Mouse (Mus musculus) hindbrain, embryonic 15.5 days (tissue): ENCODE results near the gene Zfp36l3. TPM values are rescaled to one million over a fixed set of nuclear protein-coding genes. Genes with fewer than 3 reads are reported as not detected.
"Not testable (repeated sequence)": the region's sequence is repeated elsewhere in the genome, so short reads cannot be mapped to it uniquely, and the experiment has no call there.

Source experiments
- ATAC-seq: fragments of 200-750 bp; cut with Nextera tagmentation; 2 replicates; pipeline ENCODE4 v1.8.0; 2017; ENCODE audit warnings: low read depth, moderate number of reproducible peaks, moderate TSS enrichment; ENCODE audit not compliant: low FRiP score
- H3K27ac ChIP-seq: fragments of 300-500 bp; sonication (generic); replicated peaks from 2 replicates; pipeline ENCODE4 v1.5.1; 2015; ENCODE audit warnings: mild to moderate bottlenecking, inconsistent platforms
- H3K27me3 ChIP-seq: fragments of 300-500 bp; sonication (generic); 2 replicates; pipeline ENCODE4 v1.6.1; 2015; ENCODE audit warnings: control low read depth, inconsistent platforms
- H3K36me3 ChIP-seq: fragments of 300-500 bp; sonication (generic); 2 replicates; pipeline ENCODE4 v1.6.1; 2015; ENCODE audit warnings: control low read depth, inconsistent platforms
- H3K4me1 ChIP-seq: fragments of 300-500 bp; sonication (generic); replicated peaks from 2 replicates; pipeline ENCODE4 v1.6.1; 2015; ENCODE audit warnings: control low read depth, inconsistent platforms
- H3K4me2 ChIP-seq: fragments of 300-500 bp; sonication (generic); 2 replicates; pipeline ENCODE4 v1.6.1; 2015; ENCODE audit warnings: moderate library complexity, mild to moderate bottlenecking, inconsistent platforms
- H3K4me3 ChIP-seq: fragments of 300-500 bp; sonication (generic); 2 replicates; pipeline ENCODE4 v1.5.1; 2015; ENCODE audit warnings: mild to moderate bottlenecking, inconsistent platforms
- H3K9ac ChIP-seq: fragments of 300-500 bp; sonication (generic); 2 replicates; pipeline ENCODE4 v1.6.1; 2015; ENCODE audit warnings: inconsistent platforms
- H3K9me3 ChIP-seq: fragments of 300-500 bp; sonication (generic); 2 replicates; pipeline ENCODE4 v1.6.1; 2016; ENCODE audit warnings: control low read depth, inconsistent platforms
- WGBS: fragments of 180-500 bp; shearing (Covaris S2); methylation state at CpG from one replicate; pipeline ENCODE4 v1.1.7; 2015; 5-methylcytosine and 5-hydroxymethylcytosine counted together
- polyA plus RNA-seq: library from polyadenylated mRNA; unstranded; fragments of >200 nt; fragmentation: Nextera tagmentation; extraction: Ambion mirVana; gene quantifications from 2 replicates; pipeline ENCODE4 v1.2.1, GENCODE M21; 2015

Zfp36l3 gene
- polyA plus RNA-seq = not detected in 2 replicates

GRCm38 (mm10) chrX:53776276-53776675 is at the start of gene Zfp36l3:
TSS of gene Zfp36l3 (minus strand) at chrX:53776394.
- 88% methylated on average over 12 of the region's 12 CpGs for WGBS
- Histone ChIP-seq H3K4me1 (no peaks in the 10 kb centered on the region), H3K9ac (no peak within 1 kb of the TSS), H3K27me3 (no peaks in the 10 kb centered on the region), H3K36me3 (no peaks in the 10 kb centered on the region), H3K4me3 (no peak within 1 kb of the TSS), H3K4me2 (no peak within 1 kb of the TSS), H3K27ac (no peak within 1 kb of the TSS), H3K9me3 (no peaks in the 10 kb centered on the region)
- ATAC-seq = no peak

- Histone ChIP-seq H3K9ac (no peak overlapping the region), H3K4me2 (no peak overlapping the region), H3K27me3 (no peaks in the 10 kb centered on the region), H3K27ac (no peak overlapping the region), H3K4me1 (no peaks in the 10 kb centered on the region), H3K4me3 (no peak overlapping the region), H3K9me3 (no peaks in the 10 kb centered on the region), H3K36me3 (no peaks in the 10 kb centered on the region)
- WGBS = 43% methylated on average over 3 of the region's 3 CpGs
- no peak for ATAC-seq
Observed at GRCm38 (mm10) chrX:53799074-53799473, 22.9 kb upstream of the Zfp36l3 start.

GRCm38 (mm10) chrX:53797519-53797918 is 21.3 kb upstream of the Zfp36l3 start, which contains the start of gene Xlr:
TSS of gene Xlr (minus strand) at chrX:53797706.
- WGBS = 84% methylated on average over 11 of the region's 11 CpGs
- H3K36me3 ChIP-seq, H3K4me3 ChIP-seq, H3K9ac ChIP-seq, H3K4me2 ChIP-seq, H3K4me1 ChIP-seq, ATAC-seq, H3K9me3 ChIP-seq, H3K27me3 ChIP-seq, H3K27ac ChIP-seq: not testable (repeated sequence)

- 95% methylated on average over 16 of the region's 16 CpGs for WGBS
- Histone ChIP-seq H3K4me2 (no peak within 1 kb of the TSS), H3K4me1 (no peaks in the 10 kb centered on the region), H3K27me3 (no peaks in the 10 kb centered on the region), H3K4me3 (no peak within 1 kb of the TSS), H3K9ac (no peak within 1 kb of the TSS), H3K27ac (no peak within 1 kb of the TSS), H3K36me3 (no peaks in the 10 kb centered on the region), H3K9me3 (no peaks in the 10 kb centered on the region)
- no peak for ATAC-seq
Observed at GRCm38 (mm10) chrX:53757736-53758135, 18.5 kb downstream of the Zfp36l3 start, which contains the start of gene 1700013H16Rik. TSS of gene 1700013H16Rik (minus strand) at chrX:53757831.

GRCm38 (mm10) chrX:53752851-53753250 is 23.3 kb downstream of the Zfp36l3 start:
- H3K4me2 ChIP-seq = no peak overlapping the region
- H3K9ac ChIP-seq = no peak overlapping the region
- no peaks in the 10 kb centered on the region for H3K36me3 ChIP-seq
- WGBS = 91% methylated on average over 1 of the region's 1 CpGs
- H3K27ac ChIP-seq = no peak overlapping the region
- no peak overlapping the region for H3K4me3 ChIP-seq
- no peaks in the 10 kb centered on the region for H3K4me1 ChIP-seq
- no peaks in the 10 kb centered on the region for H3K27me3 ChIP-seq
- H3K9me3 ChIP-seq = no peaks in the 10 kb centered on the region
- ATAC-seq = no peak

GRCm38 (mm10) chrX:53728967-53729366 is 47.2 kb downstream of the Zfp36l3 start:
- WGBS = 95% methylated on average over 2 of the region's 2 CpGs
- no peaks in the 10 kb centered on the region for H3K9me3 ChIP-seq
- no peak overlapping the region for H3K4me2 ChIP-seq
- no peaks in the 10 kb centered on the region for H3K27me3 ChIP-seq
- no peak for ATAC-seq
- H3K9ac ChIP-seq = no peak overlapping the region
- H3K27ac ChIP-seq = no peak overlapping the region
- no peaks in the 10 kb centered on the region for H3K36me3 ChIP-seq
- no peaks in the 10 kb centered on the region for H3K4me1 ChIP-seq
- H3K4me3 ChIP-seq = no peak overlapping the region

- H3K9me3 ChIP-seq = no peaks in the 10 kb centered on the region
- H3K27me3 ChIP-seq = no peaks in the 10 kb centered on the region
- H3K9ac ChIP-seq = no peak within 1 kb of the TSS
- WGBS = 80% methylated on average over 11 of the region's 11 CpGs
- H3K4me3 ChIP-seq = no peak within 1 kb of the TSS
- no peak for ATAC-seq
- no peaks in the 10 kb centered on the region for H3K4me1 ChIP-seq
- no peak within 1 kb of the TSS for H3K27ac ChIP-seq
- no peaks in the 10 kb centered on the region for H3K36me3 ChIP-seq
- no peak within 1 kb of the TSS for H3K4me2 ChIP-seq
Observed at GRCm38 (mm10) chrX:53724596-53724995, 51.6 kb downstream of the Zfp36l3 start, which contains the start of gene 4930502E18Rik. TSS of gene 4930502E18Rik (plus strand) at chrX:53724826.

Other genes with a start within 250 kb of the Zfp36l3 start
- gene Rtl8c, start 168.4 kb downstream of the Zfp36l3 start, polyA plus RNA-seq = 209 and 220 TPM in 2 replicates
- gene Gm14597, start 167.4 kb downstream of the Zfp36l3 start, polyA plus RNA-seq = not detected in 2 replicates
- 221 and 240 TPM in 2 replicates for gene Rtl8a, start 132.7 kb downstream of the Zfp36l3 start, polyA plus RNA-seq
- 189 and 193 TPM in 2 replicates for gene Rtl8b, start 106.0 kb downstream of the Zfp36l3 start, polyA plus RNA-seq
- 0.34 TPM in 1 of 2 replicates, not detected in the other for gene 4930502E18Rik, start 51.6 kb downstream of the Zfp36l3 start, polyA plus RNA-seq
- 0.21 TPM in 1 of 2 replicates, not detected in the other for gene 1700013H16Rik, start 18.6 kb downstream of the Zfp36l3 start, polyA plus RNA-seq
- 1.5 and 2.6 TPM in 2 replicates for gene Xlr, start 21.3 kb upstream of the Zfp36l3 start, polyA plus RNA-seq